Mouse (Mus musculus) ZHBTc4 (cell line): ENCODE data around the gene Prkag1.
"Not testable (repeated sequence)": the region's sequence is repeated elsewhere in the genome, so short reads cannot be mapped to it uniquely, and the experiment has no call there.

Experiments
- DNase-seq: peaks from one replicate; pipeline ENCODE4 v3.0.0-alpha.2; 2011; ENCODE audit warnings: low read depth, low spot score

The Prkag1 gene

GRCm38 (mm10) chr15:98823434-98823833 lies 7.9 kb downstream of the Prkag1 start:
- DNase-seq = no peak

- DNase-seq = peak; percentile 62
Observed at GRCm38 (mm10) chr15:98822147-98822546, 9.2 kb downstream of the Prkag1 start.

- DNase-seq = peak; percentile 92
Observed at GRCm38 (mm10) chr15:98821403-98821802, 9.9 kb downstream of the Prkag1 start.

- no peak for DNase-seq
Observed at GRCm38 (mm10) chr15:98820937-98821336, 10.4 kb downstream of the Prkag1 start.

GRCm38 (mm10) chr15:98818171-98818570 lies 13.2 kb downstream of the Prkag1 start:
- no peak for DNase-seq

GRCm38 (mm10) chr15:98812741-98813424 lies 18.4 kb downstream of the Prkag1 start:
- no peak for DNase-seq

DNA sequence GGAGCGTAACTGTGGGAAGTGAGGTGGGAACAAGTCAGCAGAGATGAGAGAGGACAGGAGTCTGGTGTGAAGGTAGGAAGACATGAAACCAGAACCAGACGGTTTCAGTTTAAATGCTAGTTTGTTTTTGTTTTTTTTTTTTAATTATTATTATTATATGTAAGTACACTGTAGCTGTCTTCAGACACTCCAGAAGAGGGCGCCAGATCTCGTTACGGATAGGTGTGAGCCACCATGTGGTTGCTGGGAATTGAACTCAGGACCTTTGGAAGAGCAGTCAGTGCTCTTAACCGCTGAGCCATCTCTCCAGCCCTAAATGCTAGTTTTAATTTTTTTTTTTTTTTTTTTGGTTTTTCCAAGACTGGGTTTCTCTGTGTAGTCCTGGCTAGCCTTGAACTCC lies 21.1 kb downstream of the Prkag1 start:
- not testable (repeated sequence) for DNase-seq

DNA sequence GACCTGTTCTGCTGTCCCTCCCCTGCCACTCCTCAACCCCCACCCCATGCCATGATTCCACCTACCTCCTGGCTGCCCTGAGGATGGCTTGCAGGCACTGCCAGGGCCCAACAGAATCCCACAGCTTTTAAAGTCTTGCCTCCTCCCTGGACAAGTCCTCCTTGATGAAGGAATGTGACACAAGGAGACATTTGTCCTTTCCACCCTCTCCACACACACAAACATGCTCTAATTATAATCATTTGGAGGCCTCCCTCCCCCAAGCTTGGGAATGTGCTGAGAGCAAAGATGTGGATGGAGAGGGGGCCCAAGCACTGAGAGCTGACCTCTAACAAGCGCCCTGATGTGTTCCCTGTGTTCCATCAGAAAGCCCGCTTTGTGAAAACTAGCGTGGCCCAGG lies 21.9 kb downstream of the Prkag1 start, which contains the start of gene Ddn:
Gene Ddn, minus strand, starts transcription at position 101 of the 400 bp plus-strand sequence.
- DNase-seq = no peak

- no peak for DNase-seq
Observed at GRCm38 (mm10) chr15:98808651-98809134, 22.6 kb downstream of the Prkag1 start.

GRCm38 (mm10) chr15:98807895-98808650 lies 23.2 kb downstream of the Prkag1 start:
- peak; percentile 49 for DNase-seq

- DNase-seq = peak; percentile 86
Observed at GRCm38 (mm10) chr15:98806809-98807770, 24.2 kb downstream of the Prkag1 start.

DNA sequence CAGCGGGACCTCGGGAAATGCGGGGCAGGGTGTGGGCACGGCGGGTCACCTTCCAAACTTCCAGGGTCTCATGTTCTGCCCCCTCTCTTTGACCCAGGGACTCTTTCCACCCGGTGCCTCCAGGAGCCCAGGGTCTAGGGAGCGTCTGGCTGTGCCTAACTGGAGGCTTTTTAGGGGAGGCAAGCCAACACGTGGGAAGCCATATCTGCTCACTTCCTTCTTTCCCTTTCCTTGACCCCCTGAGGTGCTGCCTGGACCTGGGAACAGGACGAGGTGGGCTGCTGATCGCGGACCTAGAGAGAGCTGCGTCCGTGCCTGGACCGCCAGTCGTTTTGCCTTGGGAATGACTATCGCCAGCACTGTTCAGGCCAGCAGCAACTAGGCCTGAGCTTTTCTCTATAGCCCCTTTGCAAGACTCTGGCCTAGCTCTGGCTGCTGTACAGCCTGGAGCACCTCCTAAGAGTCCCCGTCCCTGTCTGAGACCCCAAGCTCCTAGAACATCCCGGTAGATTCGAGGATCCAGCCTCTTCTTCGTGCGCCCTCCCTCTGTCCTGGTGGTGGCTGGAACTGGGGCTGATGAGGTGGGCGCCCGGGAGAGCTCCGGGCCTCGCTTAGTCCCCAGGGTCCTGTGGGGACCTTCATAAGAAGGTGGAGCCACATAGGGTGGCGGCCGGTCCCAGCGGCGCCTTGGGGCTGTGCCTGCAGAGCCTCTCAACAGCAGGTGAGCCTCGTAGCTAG lies 25.1 kb downstream of the Prkag1 start:
- DNase-seq = peak; percentile 27

- DNase-seq = peak; percentile 90
Observed at GRCm38 (mm10) chr15:98805324-98806040, 25.8 kb downstream of the Prkag1 start.

- peak; percentile 87 for DNase-seq
Observed at GRCm38 (mm10) chr15:98804054-98804453, 27.3 kb downstream of the Prkag1 start.

GRCm38 (mm10) chr15:98802926-98803325 lies 28.4 kb downstream of the Prkag1 start:
- DNase-seq = no peak

DNA sequence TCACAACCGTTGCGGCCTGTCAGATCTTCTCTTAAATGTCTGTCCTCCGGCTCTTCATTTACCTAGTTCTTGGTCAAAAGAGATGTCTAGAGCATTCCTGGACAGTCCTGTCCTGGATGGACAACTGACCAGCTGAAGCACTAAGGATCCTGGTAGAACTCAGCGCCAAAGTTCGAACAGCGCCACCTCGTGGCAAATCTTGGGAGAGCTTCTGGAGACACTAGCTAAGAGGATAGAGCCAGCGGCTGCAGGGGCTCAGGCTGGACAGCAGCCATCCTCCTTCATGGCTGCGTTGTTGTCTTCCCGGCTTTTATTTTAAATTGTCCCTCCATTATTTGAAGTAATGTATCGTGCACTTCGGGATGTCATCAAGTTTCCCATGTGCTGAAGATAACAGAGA lies 31.9 kb downstream of the Prkag1 start:
- DNase-seq = peak; percentile 84

DNA sequence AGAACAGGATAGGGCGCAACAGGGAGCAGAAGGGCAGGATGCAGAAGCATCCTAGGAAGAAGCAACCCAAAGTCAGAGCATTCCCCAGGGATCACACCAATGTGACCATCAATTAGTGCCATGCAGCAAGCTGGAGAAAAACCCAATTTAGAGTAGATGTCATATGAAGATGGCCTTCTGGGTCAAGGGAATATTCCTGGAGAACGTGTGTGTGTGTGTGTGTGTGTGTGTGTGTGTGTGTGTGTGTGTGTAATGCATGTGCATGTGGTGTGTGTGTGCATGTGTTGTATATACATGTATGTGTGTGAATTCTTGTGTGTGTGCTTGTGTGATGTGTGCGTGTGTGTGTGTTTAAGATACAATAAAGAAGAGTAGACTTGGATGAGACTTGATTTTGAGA lies 32.4 kb downstream of the Prkag1 start:
- DNase-seq = no peak

DNA sequence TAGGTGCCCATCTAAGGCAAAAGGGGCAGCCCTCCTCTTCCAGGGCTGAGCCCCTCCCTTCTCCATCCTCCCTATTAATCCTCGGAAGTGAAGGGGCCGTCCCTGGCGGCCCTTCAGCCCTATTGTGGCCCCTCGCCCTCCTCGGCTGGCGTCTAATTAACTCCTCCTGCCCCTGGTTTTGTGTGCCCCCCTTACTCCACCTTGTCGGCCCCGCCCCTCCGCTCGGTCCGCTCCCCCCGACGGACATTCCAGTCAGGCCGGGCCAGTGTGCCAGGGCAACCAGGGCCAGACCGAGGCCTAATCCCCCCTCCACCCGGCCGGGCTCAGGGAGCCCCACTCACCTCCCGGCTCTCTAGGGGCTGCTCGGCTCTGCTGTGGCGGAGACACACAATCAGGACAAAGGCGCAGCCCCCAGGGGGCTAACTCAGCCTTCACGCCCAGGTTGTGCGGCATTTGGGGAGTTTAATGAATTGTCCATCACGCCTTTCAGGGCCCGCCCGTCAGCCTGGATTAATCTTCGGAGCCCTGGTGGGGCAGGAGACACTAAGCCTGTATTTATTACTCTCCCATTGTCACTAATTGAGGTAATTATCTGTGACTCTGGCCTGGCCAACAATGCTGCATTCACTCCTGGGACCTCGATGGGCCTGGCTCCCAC lies 33.4 kb downstream of the Prkag1 start:
- no peak for DNase-seq

GRCm38 (mm10) chr15:98796803-98797595 lies 34.3 kb downstream of the Prkag1 start:
- no peak for DNase-seq
